Mouse (Mus musculus) granulocyte monocyte progenitor cell, adult 5-6 weeks (primary cell): Measurements from ENCODE around the gene Pbp2. TPM values are rescaled to one million over a fixed set of nuclear protein-coding genes. Genes with fewer than 3 reads are reported as not detected.

Experiments
- ATAC-seq: replicated peaks from 2 replicates; pipeline ENCODE4 v1.8.0; 2016; ENCODE audit warnings: mild to moderate bottlenecking, moderate TSS enrichment, inconsistent platforms; ENCODE audit not compliant: poor library complexity, severe bottlenecking
- total RNA-seq, 2 experiments: library from RNA; stranded (forward) in 1 of 2; stranded (reverse) in 1 of 2; fragments of 200-712, 200-1000 nt in 1 of 2; fragments of >200 nt in 1 of 2; fragmentation: Nextera tagmentation in 1 of 2; gene quantifications; 2 replicates each; pipeline ENCODE4 v1.2.3; 2014 to 2017

Pbp2 gene
- total RNA-seq, 2 experiments from 2014 or later: not detected

GRCm38 (mm10) chr6:135261124-135261523 lies 49.1 kb downstream of the Pbp2 start:
- ATAC-seq: peak; percentile 95

- ATAC-seq: no peak
These were observed 49.8 kb downstream of the Pbp2 start for GRCm38 (mm10) chr6:135260435-135260834.

Other genes starting within 250 kb of the Pbp2 start
- not detected in 2 replicates for gene Gprc5a, start 244.8 kb downstream of the Pbp2 start, total RNA-seq (2014; fragmentation: Nextera tagmentation)
- gene Gprc5a, start 244.8 kb downstream of the Pbp2 start, total RNA-seq (2017): not detected in 2 replicates
- gene Gprc5d, start 192.1 kb downstream of the Pbp2 start, total RNA-seq (2014; fragmentation: Nextera tagmentation): not detected in 2 replicates
- not detected in 2 replicates for gene Gprc5d, start 192.1 kb downstream of the Pbp2 start, total RNA-seq (2017)
- 1.7 and 4.4 TPM in 2 replicates for gene Fam234b, start 112.4 kb downstream of the Pbp2 start, total RNA-seq (2014; fragmentation: Nextera tagmentation)
- 2.3 and 2.5 TPM in 2 replicates for gene Fam234b, start 112.4 kb downstream of the Pbp2 start, total RNA-seq (2017)
- gene Hebp1, start 112.4 kb downstream of the Pbp2 start, total RNA-seq (2014; fragmentation: Nextera tagmentation): 3.1 and 10.8 TPM in 2 replicates
- gene Hebp1, start 112.4 kb downstream of the Pbp2 start, total RNA-seq (2017): 6.7 and 29.6 TPM in 2 replicates
- gene Gsg1, start 56.1 kb downstream of the Pbp2 start, total RNA-seq (2014; fragmentation: Nextera tagmentation): not detected in 2 replicates
- gene Gsg1, start 56.1 kb downstream of the Pbp2 start, total RNA-seq (2017): not detected in 2 replicates
- gene Emp1, start 52.1 kb upstream of the Pbp2 start, total RNA-seq (2014; fragmentation: Nextera tagmentation): not detected in 2 replicates
- gene Emp1, start 52.1 kb upstream of the Pbp2 start, total RNA-seq (2017): not detected in 2 replicates